Mouse (Mus musculus) heart, embryonic 11.5 days (tissue): ENCODE measurements around the gene Nap1l2. TPM values are rescaled to one million over a fixed set of nuclear protein-coding genes. Genes with fewer than 3 reads are reported as not detected.
A peak's percentile ranks its signal among the peaks of the same experiment; 100 is the strongest.
"Not testable (repeated sequence)": the region's sequence is repeated elsewhere in the genome, so short reads cannot be mapped to it uniquely, and the experiment has no call there.

Experiments used
- ATAC-seq: fragments of 200-750 bp; cut with Nextera tagmentation; replicated peaks from 2 replicates; pipeline ENCODE4 v1.8.0; 2017; ENCODE audit warnings: moderate library complexity; ENCODE audit not compliant: insufficient number of reproducible peaks, low FRiP score, low TSS enrichment
- H3K27ac ChIP-seq: fragments of 300-500 bp; sonication (generic); 2 replicates; pipeline ENCODE4 v1.5.1; 2014; ENCODE audit warnings: mild to moderate bottlenecking, low read depth, low read length
- H3K27me3 ChIP-seq: fragments of 300-500 bp; sonication (generic); 2 replicates; pipeline ENCODE4 v1.6.1; 2014; ENCODE audit warnings: mild to moderate bottlenecking, low read length, mixed read lengths; ENCODE audit not compliant: control insufficient read depth, insufficient read depth
- H3K36me3 ChIP-seq: fragments of 300-500 bp; sonication (generic); 2 replicates; pipeline ENCODE4 v1.6.1; 2014; ENCODE audit warnings: mild to moderate bottlenecking, low read length, moderate library complexity, mixed read lengths; ENCODE audit not compliant: control insufficient read depth, insufficient read depth
- H3K4me1 ChIP-seq: fragments of 300-500 bp; sonication (generic); 2 replicates; pipeline ENCODE4 v1.6.1; 2014; ENCODE audit warnings: low read length; ENCODE audit not compliant: control insufficient read depth, insufficient read depth
- H3K4me2 ChIP-seq: fragments of 300-500 bp; sonication (generic); 2 replicates; pipeline ENCODE4 v1.6.1; 2014; ENCODE audit warnings: mild to moderate bottlenecking, moderate library complexity
- H3K4me3 ChIP-seq: fragments of 300-500 bp; sonication (generic); 2 replicates; pipeline ENCODE4 v1.5.1; 2014; ENCODE audit warnings: low read depth, low read length
- H3K9ac ChIP-seq: fragments of 300-500 bp; sonication (generic); 2 replicates; pipeline ENCODE4 v1.6.1; 2014; ENCODE audit warnings: mild to moderate bottlenecking, low read depth, low read length, moderate library complexity
- H3K9me3 ChIP-seq: fragments of 300-500 bp; sonication (generic); replicated peaks from 2 replicates; pipeline ENCODE4 v1.6.1; 2016; ENCODE audit warnings: low read length; ENCODE audit not compliant: control insufficient read depth
- WGBS: fragments of 180-500 bp; shearing (Covaris S2); extraction: QIAGEN DNeasy Blood & Tissue Kit; methylation state at CpG from one replicate; pipeline ENCODE4 v1.1.7; 2014; ENCODE audit not compliant: insufficient replicate concordance; 5-methylcytosine and 5-hydroxymethylcytosine counted together
- polyA plus RNA-seq: library from polyadenylated mRNA; unstranded; fragments of >200 nt; fragmentation: Nextera tagmentation; extraction: Ambion mirVana; gene quantifications from 2 replicates; pipeline ENCODE4 v1.2.1, GENCODE M21; 2014

Nap1l2 gene
- 1.1 and 1.4 TPM in 2 replicates for polyA plus RNA-seq

DNA sequence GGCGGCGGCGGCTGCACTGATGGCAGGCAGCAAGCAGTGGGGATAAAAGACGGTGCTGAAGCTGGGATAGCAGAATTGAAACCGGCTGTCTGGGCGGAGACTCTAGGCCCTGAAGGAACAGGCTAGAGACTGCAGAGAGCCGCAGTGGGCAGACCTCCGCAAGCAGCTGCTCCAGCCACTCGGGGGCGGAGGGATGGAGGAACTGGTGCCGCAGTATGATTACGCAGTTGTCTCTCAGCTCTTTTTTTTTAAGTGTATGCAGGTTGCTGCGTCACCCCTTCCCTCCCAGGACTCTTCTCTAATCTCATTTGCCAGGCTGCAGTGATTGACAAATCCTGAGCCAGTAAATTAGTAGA, at the start of gene Nap1l2:
Gene Nap1l2 (minus strand): TSS at position 210 of the 356 bp plus-strand sequence.
- peaks cover 16% of the 10 kb centered on the region; the same call in 1 of the 2 replicates for H3K27me3 ChIP-seq
- H3K9me3 ChIP-seq: no peaks in the 10 kb centered on the region
- no peak within 1 kb of the TSS for H3K27ac ChIP-seq
- H3K9ac ChIP-seq: no peak within 1 kb of the TSS
- H3K4me1 ChIP-seq: no peaks in the 10 kb centered on the region
- no peaks in the 10 kb centered on the region for H3K36me3 ChIP-seq
- H3K4me3 ChIP-seq: peak within 1 kb of the TSS; percentile 41
- ATAC-seq: 0 out of 2 replicates have a peak, but pooled peaks have one; percentile 46
- peak within 1 kb of the TSS; percentile 64 for H3K4me2 ChIP-seq
- WGBS: 10% methylated on average over 13 of the region's 13 CpGs

DNA sequence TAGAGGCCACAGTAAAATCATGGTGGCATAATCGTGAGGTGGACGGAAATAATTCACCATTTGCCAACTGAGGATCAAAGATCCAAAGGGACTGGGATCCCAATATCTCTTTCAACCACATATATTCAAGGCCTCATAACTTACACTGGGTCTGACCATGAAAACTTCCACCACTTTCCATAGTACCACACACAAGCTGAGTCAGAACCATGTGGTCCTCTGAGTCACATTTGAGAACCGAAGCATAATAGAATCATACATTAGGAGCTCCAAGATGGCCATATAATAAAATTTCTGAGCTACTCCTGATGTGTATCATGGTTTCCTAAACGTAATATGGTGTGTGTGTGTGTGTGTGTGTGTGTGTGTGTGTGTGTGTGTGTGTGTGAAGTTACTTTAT, 28.8 kb upstream of the Nap1l2 start:
- 74% methylated on average over 4 of the region's 4 CpGs for WGBS

DNA sequence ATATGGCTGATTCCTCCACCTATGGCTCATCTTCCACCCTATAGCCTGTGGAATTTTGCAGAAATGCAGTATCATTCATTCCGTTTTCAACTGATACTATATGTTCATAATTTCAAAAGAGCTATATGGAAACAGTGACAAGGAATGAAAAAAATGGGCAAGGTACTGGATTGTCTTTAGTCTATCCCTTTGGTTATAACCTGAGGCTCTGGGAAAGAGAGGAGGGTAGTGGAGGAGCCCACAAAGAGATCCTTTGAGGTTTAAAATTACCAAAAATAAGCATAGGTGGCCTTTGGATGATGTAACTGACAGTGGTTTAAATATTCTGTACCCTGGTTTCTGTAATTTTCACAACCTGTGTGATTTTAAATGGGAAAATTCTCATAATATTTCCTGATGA, 389 bp upstream of the Nap1l2 start:
- Histone ChIP-seq H3K9me3 (no peaks in the 10 kb centered on the region), H3K27ac (no peak overlapping the region), H3K36me3 (no peaks in the 10 kb centered on the region), H3K9ac (no peak overlapping the region), H3K27me3 (peaks cover 16% of the 10 kb centered on the region; the same call in 1 of the 2 replicates), H3K4me3 (peak overlapping the region; percentile 41; the same call in 1 of the 2 replicates), H3K4me1 (no peaks in the 10 kb centered on the region), H3K4me2 (peak overlapping the region; percentile 64)
- 27% methylated on average over 1 of the region's 1 CpGs for WGBS
- ATAC-seq: no peak

More for the DNA sequence above, 28.8 kb upstream of the Nap1l2 start:
- H3K27ac ChIP-seq: no peak overlapping the region
- no peaks in the 10 kb centered on the region for H3K36me3 ChIP-seq
- no peaks in the 10 kb centered on the region for H3K4me1 ChIP-seq
- no peak overlapping the region for H3K9ac ChIP-seq
- H3K27me3 ChIP-seq: 0 out of 2 replicates have a peak, but pooled peaks cover 9% of the 10 kb centered on the region
- no peak overlapping the region for H3K4me2 ChIP-seq
- no peaks in the 10 kb centered on the region for H3K9me3 ChIP-seq
- no peak for ATAC-seq
- H3K4me3 ChIP-seq: no peak overlapping the region

DNA sequence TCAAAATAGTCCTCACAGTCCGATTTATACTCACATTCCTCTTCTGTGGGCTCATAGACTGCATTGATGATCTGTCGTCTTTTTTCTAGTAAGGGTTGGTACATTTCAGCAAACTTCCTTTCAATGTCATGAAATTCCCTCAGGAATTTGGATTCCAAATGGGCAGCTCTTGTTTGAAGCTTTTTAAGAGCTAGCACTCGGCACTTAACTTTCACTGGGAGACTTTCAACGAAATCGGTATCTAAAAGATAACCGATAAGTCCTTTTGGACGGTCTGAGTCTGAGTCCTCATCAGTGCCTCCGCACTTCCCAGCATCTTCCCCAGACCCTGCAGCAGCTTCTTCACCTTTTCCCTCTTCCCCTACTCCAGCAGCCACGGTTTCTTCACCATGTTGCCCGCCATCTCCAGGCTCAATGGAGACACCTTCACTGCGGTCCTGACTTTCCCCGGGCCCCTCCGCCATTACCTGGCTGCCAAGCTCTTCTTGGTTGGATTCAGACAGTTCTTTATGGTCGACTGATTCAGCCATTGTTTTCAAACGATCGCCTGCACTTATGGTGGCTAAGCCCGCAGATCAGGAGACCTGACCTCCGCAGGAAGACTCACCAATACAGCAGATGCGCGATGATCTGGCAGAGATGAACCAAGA, 534 bp downstream of the Nap1l2 start:
- 18% methylated on average over 20 of the region's 20 CpGs for WGBS
- Histone ChIP-seq H3K9me3 (no peaks in the 10 kb centered on the region), H3K4me1 (no peaks in the 10 kb centered on the region), H3K27ac (no peak overlapping the region), H3K9ac (no peak overlapping the region), H3K4me3 (peak overlapping the region; percentile 41), H3K4me2 (peak overlapping the region; percentile 64), H3K36me3 (no peaks in the 10 kb centered on the region), H3K27me3 (peaks cover 16% of the 10 kb centered on the region; the same call in 1 of the 2 replicates)
- no peak for ATAC-seq

DNA sequence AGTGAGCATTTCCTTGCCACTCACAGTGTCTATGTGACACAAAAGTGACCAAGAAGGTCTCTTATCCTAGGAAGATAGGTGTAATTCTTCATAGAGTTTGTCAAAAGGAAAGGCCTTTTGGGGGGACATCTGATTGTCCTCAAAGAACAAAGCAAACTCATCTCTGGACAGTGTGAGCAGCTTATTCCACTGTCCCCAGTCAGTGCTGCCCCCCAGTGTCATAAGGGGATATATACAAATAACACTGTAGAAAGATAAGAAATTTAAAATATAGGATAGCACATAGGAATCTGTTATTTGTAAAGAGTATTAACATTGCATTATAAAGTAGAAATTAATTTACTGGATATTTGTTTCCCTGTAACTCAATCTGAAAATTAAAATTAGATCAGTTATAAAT, 2.9 kb downstream of the Nap1l2 start:
- H3K27me3 ChIP-seq: peaks cover 16% of the 10 kb centered on the region
- H3K4me1 ChIP-seq: no peaks in the 10 kb centered on the region
- no peaks in the 10 kb centered on the region for H3K36me3 ChIP-seq
- H3K9me3 ChIP-seq: no peaks in the 10 kb centered on the region
- H3K27ac ChIP-seq: no peak overlapping the region
- no peak overlapping the region for H3K4me3 ChIP-seq
- no peak overlapping the region for H3K4me2 ChIP-seq
- ATAC-seq: no peak
- H3K9ac ChIP-seq: no peak overlapping the region

DNA sequence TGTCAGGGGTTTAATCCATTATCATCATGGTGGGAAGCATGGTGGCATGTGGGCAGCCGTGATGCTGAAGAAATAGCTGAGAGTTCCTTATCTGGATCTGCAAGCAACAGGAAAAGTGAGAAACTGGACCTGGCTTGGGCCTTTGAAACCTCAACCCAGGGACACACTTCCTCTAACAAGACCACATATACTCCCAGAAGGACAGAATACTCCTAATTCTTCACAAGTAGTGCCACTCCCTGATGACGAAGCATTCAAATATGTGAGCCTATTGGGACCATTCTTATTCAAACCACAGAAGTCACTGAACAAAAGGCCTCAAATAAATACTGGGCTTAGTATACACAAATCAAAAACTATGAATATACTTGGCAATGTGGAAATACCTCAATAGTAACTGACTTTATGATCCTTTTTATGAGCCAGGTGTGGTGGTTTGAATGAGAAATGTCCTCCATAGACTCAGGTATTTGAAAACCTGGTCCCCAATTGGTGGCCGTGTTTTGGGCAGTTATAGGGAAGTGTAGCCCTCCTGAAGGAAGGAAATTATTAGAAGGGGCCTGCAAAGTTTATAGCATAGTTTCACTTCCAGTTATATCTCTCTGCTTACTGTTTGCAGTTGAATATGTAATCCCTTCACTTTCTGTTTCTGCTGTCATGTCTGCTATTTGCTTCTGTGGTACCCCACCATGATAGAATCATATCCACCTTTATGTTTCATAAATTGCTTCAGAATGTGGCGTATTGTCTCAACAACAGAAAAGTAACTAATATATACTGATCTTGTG, 6.5 kb downstream of the Nap1l2 start:
- Histone ChIP-seq H3K36me3 (no peaks in the 10 kb centered on the region), H3K9ac (no peak overlapping the region), H3K4me2 (no peak overlapping the region), H3K9me3 (no peaks in the 10 kb centered on the region), H3K27me3 (no peaks in the 10 kb centered on the region; the same call in 1 of the 2 replicates), H3K4me1 (no peaks in the 10 kb centered on the region), H3K4me3 (no peak overlapping the region), H3K27ac (no peak overlapping the region)
- no peak for ATAC-seq
- WGBS: 69% methylated on average over 4 of the region's 4 CpGs

DNA sequence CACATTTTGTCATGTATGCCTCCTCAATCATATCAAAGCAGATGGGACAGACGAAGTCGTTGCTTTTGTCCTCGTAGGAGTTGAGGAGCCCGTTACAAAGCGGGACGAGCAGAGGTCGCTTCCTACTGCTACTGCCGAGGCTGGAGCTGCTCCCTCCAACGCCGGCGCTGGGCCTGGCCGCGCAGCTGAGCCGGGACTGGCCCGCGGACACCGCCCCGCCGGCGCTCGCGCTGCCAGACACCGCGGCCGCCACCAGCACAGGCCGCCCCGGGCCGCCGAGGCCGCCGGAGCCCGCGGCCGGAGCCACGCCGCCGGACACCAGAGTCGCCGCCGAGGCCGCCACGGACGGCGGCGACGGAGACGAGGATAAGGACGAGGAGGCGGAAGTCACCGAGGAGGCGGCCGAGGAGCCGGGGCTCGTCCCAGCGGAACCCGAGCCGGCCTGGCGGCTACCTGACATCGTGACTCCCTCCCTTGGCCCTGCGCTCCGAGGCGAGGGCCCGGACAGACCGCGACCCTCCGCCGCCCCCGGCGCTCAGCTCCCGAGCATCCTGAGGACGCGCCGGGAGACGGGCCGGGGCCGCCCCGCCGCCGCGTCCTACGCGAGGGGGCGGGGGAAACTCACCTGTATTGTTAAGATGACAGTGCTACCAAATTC, 21.4 kb downstream of the Nap1l2 start:
- peak; percentile 68; the same call in 1 of the 2 replicates for ATAC-seq
- not testable (repeated sequence) for H3K27me3 ChIP-seq, H3K9ac ChIP-seq, H3K4me1 ChIP-seq, H3K36me3 ChIP-seq, H3K27ac ChIP-seq, H3K9me3 ChIP-seq
- Histone ChIP-seq H3K4me2 (peak overlapping the region; percentile 50), H3K4me3 (peak overlapping the region; percentile 28)
- 14% methylated on average over 43 of the region's 83 CpGs for WGBS

DNA sequence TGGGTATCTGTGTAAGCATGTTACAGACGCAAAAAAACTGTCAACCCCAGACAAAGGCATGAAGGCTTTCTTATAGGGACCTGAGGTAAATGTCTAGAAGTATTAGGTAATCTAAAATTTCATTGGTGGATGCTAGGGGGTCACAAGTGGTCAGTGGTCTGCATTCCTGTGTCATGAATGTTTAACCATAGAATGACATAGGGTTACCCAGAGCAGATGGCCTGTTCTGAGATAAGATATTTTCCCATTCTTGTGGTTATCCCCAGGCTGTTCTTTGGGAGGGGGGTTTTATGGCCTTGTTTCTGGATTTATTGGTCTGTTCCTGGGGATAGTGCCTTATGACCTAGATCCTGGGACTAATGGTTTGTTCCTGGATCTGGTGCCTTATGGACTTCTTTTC, 30.3 kb downstream of the Nap1l2 start:
- Histone ChIP-seq H3K9me3 (no peaks in the 10 kb centered on the region), H3K4me2 (no peak overlapping the region), H3K4me1 (no peaks in the 10 kb centered on the region), H3K27me3 (peaks cover 3% of the 10 kb centered on the region; the same call in 1 of the 2 replicates), H3K9ac (no peak overlapping the region), H3K4me3 (no peak overlapping the region), H3K36me3 (no peaks in the 10 kb centered on the region), H3K27ac (no peak overlapping the region)
- 26% methylated on average over 1 of the region's 1 CpGs for WGBS
- ATAC-seq: no peak
